Mouse (Mus musculus) naive thymus-derived CD4-positive, alpha-beta T cell, adult 2 months (primary cell): ENCODE measurements around the gene Btbd9.

Source experiments
- DNase-seq: peaks from one replicate; pipeline ENCODE4 v3.0.0-alpha.2; 2011; ENCODE audit warnings: low read depth

Gene Btbd9

GRCm38 (mm10) chr17:30335746-30336145 lies 240.5 kb downstream of the Btbd9 start:
- DNase-seq = peak; percentile 33

- no peak for DNase-seq
Observed at GRCm38 (mm10) chr17:30334257-30334656, 242.0 kb downstream of the Btbd9 start.

- no peak for DNase-seq
Observed at GRCm38 (mm10) chr17:30333136-30333535, 243.2 kb downstream of the Btbd9 start.

- DNase-seq = no peak
Observed at GRCm38 (mm10) chr17:30331380-30331779, 244.9 kb downstream of the Btbd9 start.

- no peak for DNase-seq
Observed at GRCm38 (mm10) chr17:30329531-30329930, 246.8 kb downstream of the Btbd9 start.

GRCm38 (mm10) chr17:30328924-30329323 lies 247.4 kb downstream of the Btbd9 start:
- no peak for DNase-seq

- no peak for DNase-seq
Observed at GRCm38 (mm10) chr17:30326906-30327305, 249.4 kb downstream of the Btbd9 start.

- no peak for DNase-seq
Observed at GRCm38 (mm10) chr17:30320301-30320700, 256.0 kb downstream of the Btbd9 start.

- DNase-seq = no peak
Observed at GRCm38 (mm10) chr17:30312688-30313087, 263.6 kb downstream of the Btbd9 start.

- DNase-seq = no peak
Observed at GRCm38 (mm10) chr17:30309627-30310026, 266.7 kb downstream of the Btbd9 start.

GRCm38 (mm10) chr17:30308889-30309288 lies 267.4 kb downstream of the Btbd9 start:
- no peak for DNase-seq

GRCm38 (mm10) chr17:30308317-30308716 lies 268.0 kb downstream of the Btbd9 start:
- DNase-seq = no peak

- no peak for DNase-seq
Observed at GRCm38 (mm10) chr17:30307168-30307567, 269.1 kb downstream of the Btbd9 start.

GRCm38 (mm10) chr17:30304766-30305165 lies 271.5 kb downstream of the Btbd9 start:
- no peak for DNase-seq

- no peak for DNase-seq
Observed at GRCm38 (mm10) chr17:30301338-30301737, 274.9 kb downstream of the Btbd9 start.

- DNase-seq = no peak
Observed at GRCm38 (mm10) chr17:30297432-30297831, 278.9 kb downstream of the Btbd9 start.

GRCm38 (mm10) chr17:30296069-30296468 lies 280.2 kb downstream of the Btbd9 start:
- DNase-seq = no peak

- DNase-seq = no peak
Observed at GRCm38 (mm10) chr17:30292666-30293065, 283.6 kb downstream of the Btbd9 start.

GRCm38 (mm10) chr17:30285641-30286040 lies 290.6 kb downstream of the Btbd9 start:
- DNase-seq = no peak

GRCm38 (mm10) chr17:30283460-30284050 lies 292.7 kb downstream of the Btbd9 start:
- no peak for DNase-seq

- DNase-seq = no peak
Observed at GRCm38 (mm10) chr17:30283001-30283400, 293.3 kb downstream of the Btbd9 start.

- no peak for DNase-seq
Observed at GRCm38 (mm10) chr17:30280323-30281118, 295.8 kb downstream of the Btbd9 start.

- DNase-seq = no peak
Observed at GRCm38 (mm10) chr17:30279684-30280083, 296.6 kb downstream of the Btbd9 start.
